Mouse (Mus musculus) lung, embryonic 14.5 days (tissue): ENCODE data around the gene Tgfbr3l. TPM values are rescaled to one million over a fixed set of nuclear protein-coding genes. Genes with fewer than 3 reads are reported as not detected.

Experiments
- ATAC-seq: fragments of 200-750 bp; cut with Nextera tagmentation; 2 replicates; pipeline ENCODE4 v1.8.0; 2017; ENCODE audit warnings: mild to moderate bottlenecking, moderate TSS enrichment, moderate library complexity; ENCODE audit not compliant: insufficient read depth
- DNase-seq: peaks from one replicate; pipeline ENCODE4 v3.0.0-alpha.2; 2015
- H3K27ac ChIP-seq: fragments of 300-500 bp; sonication (generic); 2 replicates; pipeline ENCODE4 v1.5.1; 2014; ENCODE audit warnings: low read depth, mild to moderate bottlenecking, moderate library complexity
- H3K27me3 ChIP-seq: fragments of 300-500 bp; sonication (generic); 2 replicates; pipeline ENCODE4 v1.6.1; 2014; ENCODE audit warnings: low read length, control low read depth; ENCODE audit not compliant: insufficient read depth
- H3K36me3 ChIP-seq: fragments of 300-500 bp; sonication (generic); 2 replicates; pipeline ENCODE4 v1.6.1; 2014; ENCODE audit warnings: control low read depth; ENCODE audit not compliant: insufficient read depth
- H3K4me1 ChIP-seq: fragments of 300-500 bp; sonication (generic); 2 replicates; pipeline ENCODE4 v1.6.1; 2014; ENCODE audit warnings: antibody characterized with exemption, control low read depth; ENCODE audit not compliant: insufficient read depth
- H3K4me2 ChIP-seq: fragments of 300-500 bp; sonication (generic); 2 replicates; pipeline ENCODE4 v1.6.1; 2014; ENCODE audit warnings: mild to moderate bottlenecking
- H3K4me3 ChIP-seq: fragments of 300-500 bp; sonication (generic); 2 replicates; pipeline ENCODE4 v1.5.1; 2014; ENCODE audit warnings: low read depth, low read length
- H3K9ac ChIP-seq: fragments of 300-500 bp; sonication (generic); 2 replicates; pipeline ENCODE4 v1.6.1; 2014
- H3K9me3 ChIP-seq: fragments of 300-500 bp; sonication (generic); 2 replicates; pipeline ENCODE4 v1.6.1; 2016; ENCODE audit warnings: low read depth, low read length, control low read depth
- CTCF ChIP-seq: IDR thresholded peaks from 2 replicates; pipeline ENCODE4 v1.5.1; 2016; ENCODE audit warnings: antibody characterized with exemption, low read depth
- WGBS: fragments of 180-500 bp; shearing (Covaris S2); extraction: QIAGEN DNeasy Blood & Tissue Kit; methylation state at CpG from one replicate; pipeline ENCODE4 v1.1.7; 2014; 5-methylcytosine and 5-hydroxymethylcytosine counted together
- polyA plus RNA-seq: library from polyadenylated mRNA; unstranded; fragments of >200 nt; fragmentation: Nextera tagmentation; extraction: Ambion mirVana; gene quantifications from 2 replicates; pipeline ENCODE4 v1.2.1, GENCODE M21; 2014

The Tgfbr3l gene
- polyA plus RNA-seq, 1 experiment from 2014 or later, result 2.0 TPM

GRCm38 (mm10) chr8:4265160-4265914 is 17.3 kb downstream of the Tgfbr3l start:
- Histone ChIP-seq H3K4me1 (no peaks in the 10 kb centered on the region), H3K36me3 (peaks cover 99% of the 10 kb centered on the region), H3K9me3 (no peaks in the 10 kb centered on the region), H3K27me3 (no peaks in the 10 kb centered on the region), H3K9ac (no peak overlapping the region), H3K27ac (no peak overlapping the region), H3K4me3 (no peak overlapping the region), H3K4me2 (no peak overlapping the region)
- no peak for ATAC-seq
- DNase-seq, result no peak
- WGBS, result 88% methylated on average over 15 of the region's 15 CpGs
- no peak for TF ChIP-seq CTCF

DNA sequence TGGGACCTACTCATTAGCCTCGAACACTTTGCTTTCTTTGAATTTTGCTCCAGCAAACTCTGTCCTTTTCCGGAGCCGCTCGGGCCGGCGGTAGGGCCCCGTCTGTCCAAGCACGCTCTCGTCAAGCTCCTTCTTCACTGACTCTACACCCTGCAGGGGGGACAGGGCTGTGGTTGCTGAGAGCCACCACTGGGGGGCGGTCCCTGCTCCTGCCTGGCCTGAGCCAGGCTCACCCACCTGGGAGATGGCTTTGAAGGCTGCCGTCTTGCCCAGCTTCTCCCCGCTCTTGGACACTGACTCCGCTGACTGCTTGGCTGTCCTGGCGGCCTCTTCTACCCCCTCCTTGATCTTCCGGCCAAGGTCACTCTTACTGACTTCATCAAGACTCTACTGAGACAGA is 19.6 kb downstream of the Tgfbr3l start:
- H3K27me3 ChIP-seq, result no peaks in the 10 kb centered on the region
- peak; percentile 50 for TF ChIP-seq CTCF
- WGBS, result 75% methylated on average over 15 of the region's 15 CpGs
- DNase-seq (no peak), ATAC-seq (peak; percentile 54; the same call in 1 of the 2 replicates)
- peaks cover 97% of the 10 kb centered on the region for H3K36me3 ChIP-seq
- H3K9me3 ChIP-seq, result no peaks in the 10 kb centered on the region
- no peak overlapping the region for H3K4me3 ChIP-seq
- H3K4me1 ChIP-seq, result no peaks in the 10 kb centered on the region
- no peak overlapping the region for H3K9ac ChIP-seq
- H3K4me2 ChIP-seq, result no peak overlapping the region
- H3K27ac ChIP-seq, result no peak overlapping the region

- H3K4me3 ChIP-seq, result no peak overlapping the region
- no peaks in the 10 kb centered on the region for H3K27me3 ChIP-seq
- ATAC-seq, result no peak
- DNase-seq, result no peak
- H3K9me3 ChIP-seq, result no peaks in the 10 kb centered on the region
- H3K9ac ChIP-seq, result no peak overlapping the region
- H3K4me1 ChIP-seq, result no peaks in the 10 kb centered on the region
- H3K4me2 ChIP-seq, result no peak overlapping the region
- TF ChIP-seq CTCF, result no peak
- WGBS, result 93% methylated on average over 6 of the region's 6 CpGs
- peaks cover 91% of the 10 kb centered on the region for H3K36me3 ChIP-seq
- H3K27ac ChIP-seq, result no peak overlapping the region
Observed at GRCm38 (mm10) chr8:4269609-4270008, 21.6 kb downstream of the Tgfbr3l start.

DNA sequence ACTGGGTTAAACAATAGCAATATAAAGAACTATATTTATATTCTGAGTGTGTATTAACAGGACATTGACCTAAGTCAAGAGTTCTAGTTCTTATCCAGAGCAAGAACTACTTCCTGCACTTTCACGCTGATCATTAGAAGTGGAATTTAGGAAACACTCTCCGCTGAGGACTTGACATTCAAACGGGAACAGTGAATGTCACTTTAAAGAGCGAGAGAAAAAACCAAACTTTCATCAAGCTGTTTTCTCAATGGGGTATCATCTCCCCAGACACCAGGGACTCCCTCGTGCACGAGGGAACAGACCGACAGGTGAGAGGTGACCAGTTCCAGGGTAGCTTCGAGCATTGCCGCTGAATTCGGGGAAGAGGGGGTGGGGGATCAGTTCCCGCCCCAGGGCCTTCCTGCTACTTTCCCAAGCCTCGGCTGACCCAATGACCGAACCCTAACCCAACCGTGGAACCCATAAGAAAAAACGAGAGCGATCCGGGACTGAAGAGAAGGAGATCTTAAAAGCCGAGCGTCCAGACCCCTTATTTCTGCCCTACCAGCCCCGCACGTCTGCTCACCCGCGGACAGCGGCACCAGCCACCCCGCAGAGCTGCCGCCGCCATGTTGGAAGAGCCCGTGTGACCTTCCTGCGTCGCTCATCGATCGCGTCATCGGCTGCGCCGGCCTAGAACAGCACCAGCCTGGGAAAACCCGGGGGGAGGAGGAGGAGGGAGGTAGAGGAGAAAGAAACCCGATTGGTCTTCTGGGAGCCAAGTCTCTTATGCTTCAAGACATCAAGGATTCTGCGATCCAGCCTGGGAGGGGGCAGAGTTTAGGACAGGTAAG is 27.5 kb downstream of the Tgfbr3l start, which contains the start of gene Timm44:
Gene Timm44, minus strand, starts transcription at position 639 of the 836 bp plus-strand sequence.
- no peaks in the 10 kb centered on the region for H3K9me3 ChIP-seq
- H3K9ac ChIP-seq, result peak within 1 kb of the TSS; percentile 86
- peak; percentile 98 for ATAC-seq
- peaks cover 33% of the 10 kb centered on the region for H3K36me3 ChIP-seq
- no peaks in the 10 kb centered on the region for H3K27me3 ChIP-seq
- H3K4me2 ChIP-seq, result peak within 1 kb of the TSS; percentile 81
- no peak for TF ChIP-seq CTCF
- peak within 1 kb of the TSS; percentile 82 for H3K4me3 ChIP-seq
- peak within 1 kb of the TSS; percentile 60 for H3K27ac ChIP-seq
- DNase-seq, result peak; percentile 98
- under 1% methylated on average over 39 of the region's 39 CpGs for WGBS
- H3K4me1 ChIP-seq, result no peaks in the 10 kb centered on the region; the same call in 1 of the 2 replicates

DNA sequence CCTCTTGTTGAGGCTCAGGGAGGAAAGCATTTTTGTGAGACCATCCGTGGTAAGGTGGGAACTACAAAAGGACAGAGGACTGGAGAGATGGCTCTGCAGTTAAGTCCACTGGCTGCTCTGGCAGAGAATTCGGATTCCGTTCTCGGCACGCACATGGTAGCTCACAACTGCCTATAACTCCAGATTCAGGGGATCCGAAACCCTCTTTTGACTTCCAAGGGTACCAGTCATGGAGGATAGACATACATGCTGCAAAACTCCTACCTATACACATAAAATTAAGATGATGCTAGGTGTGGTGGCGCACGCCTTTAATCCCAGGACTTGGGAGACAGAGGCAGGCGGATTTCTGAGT is 28.1 kb downstream of the Tgfbr3l start:
- Histone ChIP-seq H3K4me1 (no peaks in the 10 kb centered on the region; the same call in 1 of the 2 replicates), H3K27me3 (no peaks in the 10 kb centered on the region), H3K4me2 (peak overlapping the region; percentile 81), H3K9me3 (no peaks in the 10 kb centered on the region), H3K4me3 (peak overlapping the region; percentile 82), H3K9ac (peak overlapping the region; percentile 86), H3K36me3 (peaks cover 27% of the 10 kb centered on the region), H3K27ac (peak overlapping the region; percentile 60; the same call in 1 of the 2 replicates)
- no peak for TF ChIP-seq CTCF
- ATAC-seq (no peak), DNase-seq (no peak)
- WGBS, result 25% methylated on average over 9 of the region's 9 CpGs

DNA sequence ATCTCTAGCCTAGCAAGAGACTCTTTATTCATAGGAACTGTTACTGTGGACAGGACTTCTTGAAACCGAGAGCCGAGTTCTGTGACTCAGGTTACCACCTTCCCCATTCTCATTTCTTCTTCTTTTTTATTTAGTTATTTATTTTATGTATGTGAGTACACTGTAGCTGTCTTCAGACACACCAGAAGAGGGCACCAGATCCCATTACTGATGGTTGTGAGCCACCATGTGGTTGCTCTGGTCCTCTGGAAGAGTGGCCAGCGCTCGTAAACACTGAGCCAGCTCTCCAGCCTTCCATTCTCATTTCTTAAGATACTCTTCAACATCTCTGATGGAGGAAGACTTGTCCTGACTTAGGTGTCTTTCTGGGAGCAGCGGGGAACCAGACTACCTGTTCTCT is 44.7 kb downstream of the Tgfbr3l start:
- no peak overlapping the region for H3K27ac ChIP-seq
- WGBS, result 91% methylated on average over 5 of the region's 5 CpGs
- no peak overlapping the region for H3K4me2 ChIP-seq
- no peaks in the 10 kb centered on the region for H3K9me3 ChIP-seq
- DNase-seq (no peak), ATAC-seq (no peak)
- H3K4me3 ChIP-seq, result no peak overlapping the region
- 0 out of 2 replicates have a peak, but pooled peaks have one; percentile 7 for TF ChIP-seq CTCF
- H3K36me3 ChIP-seq, result peaks cover 98% of the 10 kb centered on the region
- H3K9ac ChIP-seq, result no peak overlapping the region
- no peaks in the 10 kb centered on the region for H3K27me3 ChIP-seq
- no peaks in the 10 kb centered on the region for H3K4me1 ChIP-seq

- no peak overlapping the region for H3K4me3 ChIP-seq
- 88% methylated on average over 4 of the region's 4 CpGs for WGBS
- DNase-seq, result no peak
- ATAC-seq, result no peak
- H3K4me2 ChIP-seq, result no peak overlapping the region
- H3K27ac ChIP-seq, result no peak overlapping the region
- H3K9ac ChIP-seq, result no peak overlapping the region
- TF ChIP-seq CTCF, result no peak
- H3K9me3 ChIP-seq, result no peaks in the 10 kb centered on the region
- no peaks in the 10 kb centered on the region for H3K27me3 ChIP-seq
- peaks cover 98% of the 10 kb centered on the region for H3K36me3 ChIP-seq
- no peaks in the 10 kb centered on the region for H3K4me1 ChIP-seq
Observed at GRCm38 (mm10) chr8:4297822-4298221, 49.8 kb downstream of the Tgfbr3l start.

Other genes starting within 250 kb of the Tgfbr3l start
- gene Cd209f, start 142.4 kb upstream of the Tgfbr3l start, polyA plus RNA-seq, result not detected in 2 replicates
- gene Cd209g, start 114.1 kb upstream of the Tgfbr3l start, polyA plus RNA-seq, result not detected in 2 replicates
- gene Evi5l, start 81.6 kb upstream of the Tgfbr3l start, polyA plus RNA-seq, result 21.7 and 26.8 TPM in 2 replicates
- gene Prr36, start 30.8 kb upstream of the Tgfbr3l start, polyA plus RNA-seq, result 9.7 TPM in 2 replicates
- gene Lrrc8e, start 21.4 kb upstream of the Tgfbr3l start, polyA plus RNA-seq, result 1.9 and 2.3 TPM in 2 replicates
- gene Map2k7, start 9.5 kb upstream of the Tgfbr3l start, polyA plus RNA-seq, result 16.2 and 20.9 TPM in 2 replicates
- 1.2 and 1.5 TPM in 2 replicates for gene Gm49320, start 9.3 kb upstream of the Tgfbr3l start, polyA plus RNA-seq
- gene Snapc2, start 4.9 kb downstream of the Tgfbr3l start, polyA plus RNA-seq, result 60.6 and 63.5 TPM in 2 replicates
- gene Ctxn1, start 11.1 kb downstream of the Tgfbr3l start, polyA plus RNA-seq, result 65.7 and 80.7 TPM in 2 replicates
- 74.9 and 77.0 TPM in 2 replicates for gene Timm44, start 27.7 kb downstream of the Tgfbr3l start, polyA plus RNA-seq
- 16.2 and 16.4 TPM in 2 replicates for gene Ccl25, start 77.0 kb downstream of the Tgfbr3l start, polyA plus RNA-seq
- gene Elavl1, start 77.2 kb downstream of the Tgfbr3l start, polyA plus RNA-seq, result 307 and 319 TPM in 2 replicates
- gene Cers4, start 244.8 kb downstream of the Tgfbr3l start, polyA plus RNA-seq, result 27.1 and 29.4 TPM in 2 replicates